Mouse (Mus musculus) bone marrow macrophage, adult 2 months (primary cell): ENCODE measurements around the gene Uaca. TPM values are rescaled to one million over a fixed set of nuclear protein-coding genes. Genes with fewer than 3 reads are reported as not detected.
A peak's percentile ranks its signal among the peaks of the same experiment; 100 is the strongest.

Experiments used
- H3K27ac ChIP-seq: 2 replicates; pipeline ENCODE4 v1.5.1; 2012; ENCODE audit warnings: low read depth, low read length; ENCODE audit not compliant: insufficient read depth
- H3K4me1 ChIP-seq: 2 replicates; pipeline ENCODE4 v1.6.1; 2012; ENCODE audit warnings: low read length; ENCODE audit not compliant: control insufficient read depth, insufficient read depth
- H3K4me3 ChIP-seq: 2 replicates; pipeline ENCODE4 v1.5.1; 2012; ENCODE audit warnings: mild to moderate bottlenecking, low read length, moderate library complexity; ENCODE audit not compliant: insufficient read depth
- CTCF ChIP-seq: IDR thresholded peaks from 2 replicates; pipeline ENCODE4 v1.5.1; 2012; ENCODE audit warnings: low read depth, mild to moderate bottlenecking, low read length, moderate library complexity
- POLR2A ChIP-seq: IDR thresholded peaks from 2 replicates; pipeline ENCODE4 v1.6.1; 2012; ENCODE audit warnings: mild to moderate bottlenecking, low read depth, low read length, borderline replicate concordance
- polyA plus RNA-seq: library from polyadenylated mRNA; stranded (reverse); fragments of >200 nt; gene quantifications from 2 replicates; pipeline ENCODE4 v1.2.4, GENCODE M21; 2012; ENCODE audit not compliant: missing spikeins, insufficient read depth, insufficient read length

Gene Uaca
- polyA plus RNA-seq, 1 experiment = 6.0 TPM

DNA sequence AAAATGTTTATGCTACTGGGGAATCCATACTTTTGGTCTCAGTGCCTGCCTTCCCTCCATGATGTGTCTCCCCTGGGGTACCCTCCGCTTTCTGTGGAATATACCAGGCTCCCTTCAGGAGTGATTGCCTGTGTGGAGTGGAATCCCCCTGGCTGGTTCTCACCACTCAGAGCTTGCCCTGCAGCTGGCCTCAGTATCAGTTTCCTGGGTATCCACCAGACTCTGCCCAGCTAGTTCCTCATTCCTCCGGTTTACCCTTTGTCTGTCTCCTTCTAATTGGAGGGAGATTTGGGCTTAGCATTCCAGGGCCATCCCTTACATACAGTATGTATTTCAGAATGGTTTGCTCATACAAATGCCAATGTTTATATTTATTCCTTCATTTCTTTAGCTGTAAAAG, 33.9 kb downstream of the Uaca start:
- H3K27ac ChIP-seq = no peak overlapping the region
- H3K4me3 ChIP-seq = no peak overlapping the region
- H3K4me1 ChIP-seq = peaks cover 5% of the 10 kb centered on the region
- no peak for TF ChIP-seq CTCF
- TF ChIP-seq POLR2A = no peak

DNA sequence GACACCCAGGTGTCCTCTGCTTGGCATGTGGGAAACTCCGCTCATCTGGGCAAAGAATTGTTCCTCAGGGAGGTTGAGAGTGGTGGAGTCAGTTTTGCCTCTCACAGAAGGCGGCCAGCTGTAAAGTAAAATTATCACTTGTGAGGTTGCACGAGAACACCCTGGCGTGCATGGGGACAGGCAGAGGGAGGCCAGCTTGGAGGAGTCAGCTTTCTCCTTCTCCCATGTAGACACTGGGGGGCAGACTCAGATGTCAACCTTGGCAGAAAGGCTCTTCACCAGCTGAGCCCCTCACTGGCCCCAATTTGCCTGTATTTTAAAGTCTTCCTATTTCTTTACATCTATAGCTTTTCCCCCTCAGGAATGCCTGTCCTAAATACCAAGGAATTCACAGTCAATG, 35.3 kb downstream of the Uaca start:
- TF ChIP-seq CTCF = no peak
- peaks cover 5% of the 10 kb centered on the region for H3K4me1 ChIP-seq
- no peak overlapping the region for H3K4me3 ChIP-seq
- no peak overlapping the region for H3K27ac ChIP-seq

DNA sequence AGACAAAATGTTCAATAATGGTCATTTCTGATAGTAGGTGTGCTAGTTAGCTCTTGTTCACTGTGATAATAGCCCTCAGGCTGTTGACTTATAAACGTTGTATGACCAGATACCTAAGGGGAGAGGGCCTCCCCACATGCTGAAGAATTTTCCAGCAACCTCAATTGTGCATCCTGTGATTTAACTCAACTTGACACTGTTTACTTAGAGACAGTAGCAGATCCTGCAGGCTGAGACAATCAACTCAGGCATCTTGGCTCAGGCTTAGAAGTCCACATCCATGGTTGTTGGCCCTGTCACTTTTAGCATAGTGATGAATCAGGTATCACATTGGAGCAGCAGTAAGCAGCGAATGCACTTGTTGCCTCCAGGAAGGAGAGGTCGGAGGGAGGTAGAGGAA, 35.7 kb downstream of the Uaca start:
- Histone ChIP-seq H3K4me1 (peaks cover 5% of the 10 kb centered on the region), H3K4me3 (no peak overlapping the region), H3K27ac (no peak overlapping the region)
- TF ChIP-seq POLR2A (no peak), CTCF (no peak)

DNA sequence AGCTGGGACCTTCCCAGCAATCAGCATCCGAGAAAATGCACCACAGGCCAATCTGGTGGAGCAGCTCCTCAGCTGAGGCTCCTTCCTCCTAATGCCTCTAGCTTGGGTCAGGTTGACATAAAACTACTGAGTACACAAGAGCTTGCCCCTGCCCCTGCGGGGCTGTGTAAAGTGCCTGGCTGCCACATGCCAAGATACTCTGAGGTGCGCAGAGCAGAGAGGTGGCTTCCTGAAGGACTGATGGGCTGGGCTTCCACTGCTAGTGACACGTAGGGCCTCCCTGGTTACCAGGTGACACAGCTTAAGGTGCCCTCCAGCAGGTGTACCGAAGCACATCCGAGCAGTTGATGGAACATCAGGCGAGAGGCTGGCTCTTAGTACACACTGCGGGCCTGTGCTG, 37.9 kb downstream of the Uaca start:
- no peak overlapping the region for H3K4me3 ChIP-seq
- TF ChIP-seq CTCF = no peak
- no peak for TF ChIP-seq POLR2A
- H3K27ac ChIP-seq = no peak overlapping the region
- H3K4me1 ChIP-seq = peaks cover 11% of the 10 kb centered on the region

DNA sequence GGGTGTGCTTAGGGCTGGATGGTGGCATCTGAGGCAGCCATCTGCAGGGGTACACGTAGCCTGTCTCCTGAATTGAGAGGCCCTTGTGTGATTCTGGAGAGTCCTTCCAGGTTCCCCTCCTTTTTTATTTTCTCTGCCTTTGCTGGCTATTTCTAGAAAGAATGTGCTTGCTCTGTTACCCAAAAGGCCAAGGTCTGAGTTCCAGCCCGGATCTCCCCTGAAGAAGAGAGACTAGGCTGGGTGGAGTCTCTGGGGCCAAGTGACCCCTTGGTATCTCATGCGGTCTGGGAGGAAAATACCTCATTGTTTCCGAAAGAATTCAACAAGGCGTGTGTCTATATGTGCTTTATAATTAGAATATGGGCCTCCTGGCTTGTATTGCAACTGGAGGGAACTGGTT, 41.8 kb downstream of the Uaca start:
- TF ChIP-seq POLR2A = no peak
- no peak for TF ChIP-seq CTCF
- Histone ChIP-seq H3K27ac (no peak overlapping the region), H3K4me3 (no peak overlapping the region), H3K4me1 (peaks cover 21% of the 10 kb centered on the region)

DNA sequence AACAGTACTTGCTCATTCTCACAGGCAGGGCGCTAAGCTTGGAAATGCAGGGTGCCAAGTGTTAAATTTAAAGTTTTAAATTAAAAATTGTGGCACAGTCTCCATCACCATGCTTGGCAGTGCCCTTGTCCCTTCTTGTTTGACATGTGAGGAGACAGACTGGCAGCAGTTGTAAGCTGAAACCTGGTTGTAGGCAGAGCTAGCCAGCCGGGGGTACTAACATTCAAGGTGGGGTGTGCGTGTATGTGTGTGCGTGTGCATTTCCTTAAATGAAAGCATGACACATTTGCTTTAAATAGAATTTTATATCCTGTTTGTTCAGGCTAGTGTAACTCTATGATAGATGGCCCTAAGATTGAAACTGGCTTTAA, 42.7 kb downstream of the Uaca start:
- Histone ChIP-seq H3K4me3 (peak overlapping the region; percentile 51), H3K4me1 (peaks cover 21% of the 10 kb centered on the region), H3K27ac (no peak overlapping the region)
- no peak for TF ChIP-seq POLR2A
- TF ChIP-seq CTCF = no peak

DNA sequence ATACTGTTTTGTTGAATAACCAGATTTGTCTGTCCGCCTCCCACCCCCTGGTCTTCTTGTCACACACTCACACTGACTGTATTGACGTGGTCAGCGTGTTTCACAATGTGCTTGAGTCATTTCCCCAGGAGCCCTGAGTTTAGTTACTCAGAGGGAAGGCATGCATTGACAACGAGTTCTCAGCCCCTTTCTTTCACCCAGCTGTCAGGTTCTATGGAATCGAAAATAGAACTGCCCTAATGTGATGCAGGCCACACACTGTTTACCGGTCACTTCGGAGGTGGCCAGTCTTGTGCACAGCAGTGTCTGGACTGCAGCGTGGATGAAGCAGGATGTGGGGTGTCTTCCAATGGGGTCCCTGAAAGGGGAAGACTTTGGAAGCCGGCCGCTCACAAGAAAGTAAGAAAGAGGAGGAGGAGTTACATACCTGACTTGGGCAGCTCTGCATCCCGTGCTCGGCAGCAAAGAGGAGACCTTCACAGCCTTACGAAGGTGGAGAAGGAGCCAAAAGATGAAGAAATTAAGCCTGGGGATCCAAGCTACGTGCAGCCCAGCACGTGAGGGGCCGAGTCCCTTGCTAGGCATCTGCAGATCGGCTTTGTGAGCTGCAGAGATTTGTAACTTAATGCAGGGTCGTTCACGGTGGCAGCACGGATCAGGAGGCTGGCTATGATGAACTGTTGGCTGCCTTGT, 43.3 kb downstream of the Uaca start:
- H3K4me3 ChIP-seq = peak overlapping the region; percentile 51

DNA sequence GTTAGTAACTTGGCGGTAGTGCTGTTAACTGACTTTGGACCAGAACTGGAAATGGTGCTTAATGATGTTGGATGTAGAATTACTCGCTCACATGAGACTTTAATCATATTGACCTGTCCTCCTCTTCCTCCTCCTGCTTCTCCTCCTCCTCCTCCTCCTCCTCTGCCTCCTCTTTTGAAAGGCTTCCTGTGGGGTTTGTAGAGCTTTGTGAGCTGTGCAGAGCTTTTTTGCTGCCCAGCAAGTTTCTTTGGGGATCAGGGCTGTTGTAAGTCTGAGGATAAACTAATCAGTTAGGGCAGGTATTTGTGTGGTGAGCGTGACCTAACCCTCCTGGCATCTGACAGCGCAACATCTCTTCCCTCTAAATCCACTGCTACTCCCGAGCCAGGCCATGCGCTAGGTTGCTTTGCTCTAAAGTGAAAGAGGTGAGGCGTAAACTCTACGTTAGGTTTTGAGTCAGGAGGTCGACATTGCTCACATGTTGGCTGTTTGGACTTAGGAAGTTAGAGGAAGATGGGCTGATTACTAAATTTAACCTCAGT, 44.1 kb downstream of the Uaca start:
- no peak overlapping the region for H3K4me3 ChIP-seq
- H3K27ac ChIP-seq = no peak overlapping the region
- peaks cover 21% of the 10 kb centered on the region for H3K4me1 ChIP-seq
- TF ChIP-seq POLR2A (no peak), CTCF (no peak)

More for the DNA sequence above, 43.3 kb downstream of the Uaca start:
- H3K27ac ChIP-seq = no peak overlapping the region
- H3K4me1 ChIP-seq = peaks cover 21% of the 10 kb centered on the region
- no peak; the same call in 1 of the 2 replicates for TF ChIP-seq CTCF
- no peak for TF ChIP-seq POLR2A

DNA sequence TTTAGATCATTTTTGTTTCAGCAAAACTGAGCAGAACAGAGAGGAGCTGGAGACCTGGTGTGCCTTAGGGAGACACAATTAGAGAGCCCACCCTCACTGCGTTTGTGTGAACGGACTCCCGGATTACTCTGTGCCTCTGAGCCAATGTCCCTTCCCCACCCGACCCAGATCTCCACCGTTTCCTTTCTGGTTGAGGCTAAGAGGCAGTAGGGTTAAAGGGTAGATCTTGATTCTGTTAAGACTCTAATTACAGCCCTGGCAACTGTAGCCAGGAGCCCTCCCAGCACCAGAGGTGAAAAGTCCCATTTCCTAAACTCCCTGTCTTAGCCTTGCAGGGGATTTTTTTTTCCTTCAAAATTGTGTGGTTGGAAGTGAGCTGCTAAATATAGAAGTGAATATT, 47.1 kb downstream of the Uaca start:
- no peak for TF ChIP-seq CTCF
- no peak for TF ChIP-seq POLR2A
- Histone ChIP-seq H3K27ac (no peak overlapping the region), H3K4me3 (no peak overlapping the region), H3K4me1 (peaks cover 21% of the 10 kb centered on the region)

DNA sequence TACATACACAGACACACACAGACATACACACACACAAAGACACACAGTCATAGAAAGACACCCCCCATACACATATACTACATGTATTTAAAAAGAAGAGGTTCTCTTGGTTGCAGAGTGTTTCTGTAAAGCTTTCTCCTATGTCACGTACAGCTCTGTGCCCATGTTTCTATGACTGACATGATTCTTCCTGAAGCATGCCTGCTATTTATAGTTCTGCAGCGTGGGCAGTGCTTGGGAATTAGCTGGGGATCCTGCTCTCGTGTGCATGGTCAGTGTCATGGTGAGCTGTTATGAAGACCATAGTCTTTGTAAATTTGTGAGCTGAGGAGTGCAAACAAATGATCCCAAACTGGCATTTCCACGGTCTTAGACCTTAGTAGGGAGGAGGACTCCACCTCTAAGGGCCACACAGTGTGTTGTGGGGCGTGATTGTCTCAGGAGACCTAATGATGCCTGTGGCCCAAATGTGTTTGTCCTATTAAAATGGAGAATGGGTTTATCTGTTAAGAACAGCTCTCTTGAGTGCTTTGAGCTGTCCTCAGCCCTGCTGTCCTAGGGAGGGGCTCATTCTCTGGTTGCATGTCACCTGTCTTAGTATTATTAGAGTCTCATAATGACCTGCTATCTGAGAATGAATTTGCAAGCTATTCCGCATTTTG, 49.2 kb downstream of the Uaca start:
- TF ChIP-seq CTCF = no peak
- TF ChIP-seq POLR2A = no peak
- Histone ChIP-seq H3K27ac (no peak overlapping the region), H3K4me1 (peaks cover 18% of the 10 kb centered on the region), H3K4me3 (no peak overlapping the region)
